Mouse (Mus musculus): ENCODE measurements around the gene 4930558K02Rik. TPM values are rescaled to one million over a fixed set of nuclear protein-coding genes. Genes with fewer than 3 reads are reported as not detected.

4930558K02Rik gene
- polyA plus RNA-seq, 1 experiment = 0.15 TPM

DNA sequence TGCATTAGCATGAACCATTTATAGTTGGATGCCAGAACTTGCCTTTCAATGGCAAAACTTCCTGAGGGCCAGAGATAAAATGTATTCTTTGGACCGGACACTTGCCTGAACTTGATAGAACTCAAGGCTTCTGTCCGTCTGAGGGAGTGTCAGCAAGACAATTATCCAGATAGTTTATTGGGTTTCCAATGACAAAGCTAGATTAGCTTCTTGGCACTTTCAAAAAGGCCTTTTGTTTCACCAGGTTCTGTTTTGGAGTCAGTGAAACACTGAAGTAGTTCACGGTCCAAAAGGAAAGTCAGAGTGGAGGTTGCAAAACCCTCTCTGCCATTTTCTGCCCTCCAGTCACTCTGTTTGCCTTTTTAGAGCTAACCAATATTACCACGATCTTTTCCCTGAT, 48.1 kb downstream of the 4930558K02Rik start:
- Histone ChIP-seq H3K4me1 (ENCODE audit: control insufficient read depth, insufficient read depth, low read length) (no peaks in the 10 kb centered on the region), H3K4me3 (ENCODE audit: insufficient read depth, low read length) (no peak overlapping the region), H3K27ac (ENCODE audit: insufficient read depth, low read length) (no peak overlapping the region)
- TF ChIP-seq CTCF (IDR thresholded peaks at IDR 0.05; ENCODE audit: extremely low read depth, insufficient read depth, low read length) (no peak), POLR2A (IDR thresholded peaks at IDR 0.05; ENCODE audit: extremely low read depth, insufficient read depth, low read length) (no peak)

DNA sequence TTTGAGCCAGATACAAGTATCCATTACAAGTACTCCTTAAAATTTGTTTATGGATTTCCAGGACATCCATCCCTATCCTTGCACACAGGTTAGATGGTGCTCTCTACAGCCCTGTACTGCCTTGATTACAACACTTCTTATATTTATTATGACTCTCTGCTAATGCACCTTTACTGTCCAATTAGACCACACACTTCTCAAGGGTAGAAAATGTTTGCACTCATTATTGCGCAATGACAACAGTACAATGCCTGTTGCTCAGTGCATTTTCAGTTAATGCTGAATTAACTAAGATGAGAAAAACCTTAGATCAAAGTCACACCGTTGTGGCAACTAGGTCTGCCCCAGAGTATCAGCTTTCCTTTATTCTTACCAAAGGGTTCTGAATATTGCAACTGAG, 51.5 kb downstream of the 4930558K02Rik start:
- TF ChIP-seq CTCF (IDR thresholded peaks at IDR 0.05; ENCODE audit: extremely low read depth, insufficient read depth, low read length) (no peak), POLR2A (IDR thresholded peaks at IDR 0.05; ENCODE audit: extremely low read depth, insufficient read depth, low read length) (no peak)
- Histone ChIP-seq H3K4me1 (ENCODE audit: control insufficient read depth, insufficient read depth, low read length) (no peaks in the 10 kb centered on the region), H3K27ac (ENCODE audit: insufficient read depth, low read length) (no peak overlapping the region)

GRCm38 (mm10) chr1:161925281-161925805, 54.1 kb downstream of the 4930558K02Rik start:
- no peak overlapping the region for H3K27ac ChIP-seq (ENCODE audit: insufficient read depth, low read length)
- H3K4me1 ChIP-seq (ENCODE audit: control insufficient read depth, insufficient read depth, low read length) = no peaks in the 10 kb centered on the region
- no peak for TF ChIP-seq POLR2A (IDR thresholded peaks at IDR 0.05; ENCODE audit: extremely low read depth, insufficient read depth, low read length)
- TF ChIP-seq CTCF (IDR thresholded peaks at IDR 0.05; ENCODE audit: extremely low read depth, insufficient read depth, low read length) = no peak
- no peak overlapping the region for H3K4me3 ChIP-seq (ENCODE audit: insufficient read depth, low read length)

More for the DNA sequence above, 51.5 kb downstream of the 4930558K02Rik start:
- H3K4me3 ChIP-seq (ENCODE audit: insufficient read depth, low read length) = no peak overlapping the region

GRCm38 (mm10) chr1:161924321-161924720, 55.1 kb downstream of the 4930558K02Rik start:
- TF ChIP-seq CTCF (IDR thresholded peaks at IDR 0.05; ENCODE audit: extremely low read depth, insufficient read depth, low read length) (no peak), POLR2A (IDR thresholded peaks at IDR 0.05; ENCODE audit: extremely low read depth, insufficient read depth, low read length) (no peak)
- no peak overlapping the region for H3K27ac ChIP-seq (ENCODE audit: insufficient read depth, low read length)
- no peaks in the 10 kb centered on the region for H3K4me1 ChIP-seq (ENCODE audit: control insufficient read depth, insufficient read depth, low read length)
- no peak overlapping the region for H3K4me3 ChIP-seq (ENCODE audit: insufficient read depth, low read length)

- Histone ChIP-seq H3K4me3 (ENCODE audit: insufficient read depth, low read length) (no peak overlapping the region), H3K27ac (ENCODE audit: insufficient read depth, low read length) (no peak overlapping the region)
Measured at GRCm38 (mm10) chr1:161921928-161922327, 57.5 kb downstream of the 4930558K02Rik start.

DNA sequence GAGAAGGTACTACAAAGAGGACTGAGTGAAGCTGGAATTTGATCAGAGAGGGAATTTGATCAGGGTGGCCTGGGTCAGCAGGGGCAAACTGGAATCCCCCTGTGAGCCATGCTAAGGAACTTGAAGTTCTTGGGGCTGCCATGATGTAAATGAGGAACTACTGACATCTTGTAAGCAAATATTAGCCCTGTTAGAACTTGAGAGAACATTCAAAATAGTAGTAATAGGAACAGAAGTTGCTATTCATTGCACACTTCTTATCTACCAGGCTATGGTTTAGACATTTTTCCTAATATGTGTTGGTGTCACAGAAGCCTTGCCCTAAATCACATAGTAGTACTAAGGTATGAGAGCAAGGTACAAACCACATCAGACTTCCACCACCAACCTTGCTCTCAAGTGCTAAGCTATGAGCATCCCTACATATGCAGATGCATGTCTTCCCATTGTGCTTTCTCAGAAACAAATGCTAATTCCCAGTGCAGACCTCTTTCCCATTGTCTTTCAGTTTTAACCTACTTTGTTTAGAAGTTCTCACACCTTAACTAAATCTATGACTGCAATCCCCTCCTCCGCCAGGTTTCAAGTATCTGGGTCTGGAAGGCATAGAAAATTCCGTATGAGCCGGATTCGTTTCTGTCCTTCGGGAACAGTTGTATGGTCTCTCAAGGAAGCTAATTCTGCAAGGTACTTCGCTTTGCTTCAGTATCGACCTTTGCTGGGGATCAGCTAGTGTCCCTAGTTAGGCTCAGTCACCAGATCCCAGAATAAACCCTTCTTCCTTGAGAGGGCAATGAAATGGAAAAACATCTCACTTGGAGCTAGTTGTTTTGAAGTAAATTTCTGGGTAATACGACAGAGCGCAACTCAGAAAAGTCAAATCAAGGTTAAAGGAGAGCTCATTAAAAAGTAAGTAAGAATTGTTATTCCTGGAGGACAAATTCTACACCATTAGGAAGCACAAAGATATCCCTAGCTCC, 58.7 kb downstream of the 4930558K02Rik start:
- Histone ChIP-seq H3K27ac (ENCODE audit: insufficient read depth, low read length) (no peak overlapping the region), H3K4me1 (ENCODE audit: control insufficient read depth, insufficient read depth, low read length) (no peaks in the 10 kb centered on the region), H3K4me3 (ENCODE audit: insufficient read depth, low read length) (no peak overlapping the region)
- TF ChIP-seq CTCF (IDR thresholded peaks at IDR 0.05; ENCODE audit: extremely low read depth, insufficient read depth, low read length) (no peak), POLR2A (IDR thresholded peaks at IDR 0.05; ENCODE audit: extremely low read depth, insufficient read depth, low read length) (no peak)

More at GRCm38 (mm10) chr1:161921928-161922327, 57.5 kb downstream of the 4930558K02Rik start:
- H3K4me1 ChIP-seq (ENCODE audit: control insufficient read depth, insufficient read depth, low read length) = no peaks in the 10 kb centered on the region
- TF ChIP-seq CTCF (IDR thresholded peaks at IDR 0.05; ENCODE audit: extremely low read depth, insufficient read depth, low read length) (no peak), POLR2A (IDR thresholded peaks at IDR 0.05; ENCODE audit: extremely low read depth, insufficient read depth, low read length) (no peak)

DNA sequence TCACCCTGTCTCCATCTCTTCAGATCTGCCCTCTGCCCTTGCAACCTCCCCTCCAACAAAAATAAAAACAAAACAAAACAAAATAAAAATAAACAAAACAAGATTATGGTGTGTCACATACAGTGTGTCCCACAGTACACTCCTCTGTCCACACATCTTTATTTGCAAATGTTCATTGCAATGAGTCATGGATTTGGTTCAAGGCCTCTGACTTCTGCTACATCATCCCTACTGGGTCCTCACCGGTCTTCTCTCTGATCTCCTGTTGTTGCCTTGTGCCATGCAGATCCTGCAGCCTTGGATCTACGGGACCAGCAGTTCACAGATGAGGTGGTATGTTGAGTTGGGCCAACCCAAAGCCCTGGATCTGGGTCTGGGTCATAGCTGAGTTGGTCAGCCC, 59.8 kb downstream of the 4930558K02Rik start:
- no peak overlapping the region for H3K4me3 ChIP-seq (ENCODE audit: insufficient read depth, low read length)
- H3K27ac ChIP-seq (ENCODE audit: insufficient read depth, low read length) = no peak overlapping the region
- H3K4me1 ChIP-seq (ENCODE audit: control insufficient read depth, insufficient read depth, low read length) = no peaks in the 10 kb centered on the region
- no peak for TF ChIP-seq CTCF (IDR thresholded peaks at IDR 0.05; ENCODE audit: extremely low read depth, insufficient read depth, low read length)
- TF ChIP-seq POLR2A (IDR thresholded peaks at IDR 0.05; ENCODE audit: extremely low read depth, insufficient read depth, low read length) = no peak

DNA sequence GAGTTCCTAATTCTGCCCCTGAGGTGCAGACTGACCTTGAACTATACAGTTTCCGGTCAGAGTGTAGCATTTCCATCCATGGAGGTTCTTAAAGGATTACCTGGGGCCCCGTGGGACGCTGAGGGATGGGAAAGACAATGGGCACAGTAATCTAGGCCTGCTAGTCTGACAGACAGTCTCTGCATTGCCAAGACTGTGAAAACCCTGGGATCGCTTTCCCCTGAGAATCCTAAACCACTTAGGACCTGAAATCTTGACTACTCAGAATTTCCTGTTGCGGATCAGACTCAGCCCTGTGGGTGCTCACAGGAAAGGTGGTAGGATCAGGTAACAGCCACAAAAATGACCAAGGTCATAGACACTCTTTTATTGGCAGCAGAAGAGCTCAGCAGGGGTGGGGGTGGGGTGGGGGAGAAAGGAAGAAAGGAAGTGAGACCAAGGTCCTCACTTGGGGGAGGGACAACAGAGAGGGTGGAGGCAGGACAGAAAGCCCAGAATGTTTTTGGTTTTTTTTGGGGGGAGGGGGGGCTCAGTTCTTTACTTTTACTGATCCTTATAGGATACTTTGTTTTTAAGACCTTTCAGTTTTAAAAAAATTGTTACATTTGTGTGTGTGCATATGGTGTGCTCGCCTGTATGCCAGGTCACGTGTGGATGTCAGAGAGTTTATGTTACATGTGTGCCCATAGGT, 60.6 kb downstream of the 4930558K02Rik start:
- Histone ChIP-seq H3K4me1 (ENCODE audit: control insufficient read depth, insufficient read depth, low read length) (no peaks in the 10 kb centered on the region), H3K4me3 (ENCODE audit: insufficient read depth, low read length) (no peak overlapping the region), H3K27ac (ENCODE audit: insufficient read depth, low read length) (no peak overlapping the region)
- no peak for TF ChIP-seq POLR2A (IDR thresholded peaks at IDR 0.05; ENCODE audit: extremely low read depth, insufficient read depth, low read length)
- TF ChIP-seq CTCF (IDR thresholded peaks at IDR 0.05; ENCODE audit: extremely low read depth, insufficient read depth, low read length) = no peak

- H3K27ac ChIP-seq (ENCODE audit: insufficient read depth, low read length) = no peak overlapping the region
- TF ChIP-seq CTCF (IDR thresholded peaks at IDR 0.05; ENCODE audit: extremely low read depth, insufficient read depth, low read length) = no peak
- no peak for TF ChIP-seq POLR2A (IDR thresholded peaks at IDR 0.05; ENCODE audit: extremely low read depth, insufficient read depth, low read length)
Measured at GRCm38 (mm10) chr1:161917940-161918484, 61.4 kb downstream of the 4930558K02Rik start.

More at GRCm38 (mm10) chr1:161917940-161918484, 61.4 kb downstream of the 4930558K02Rik start:
- no peak overlapping the region for H3K4me3 ChIP-seq (ENCODE audit: insufficient read depth, low read length)
- H3K4me1 ChIP-seq (ENCODE audit: control insufficient read depth, insufficient read depth, low read length) = no peaks in the 10 kb centered on the region
